Mouse (Mus musculus) cerebellum, postnatal 10 days (tissue): ENCODE measurements around the gene Btg3.

Source experiments
- DNase-seq, 2 experiments: peaks; one replicate each; pipeline ENCODE4 v3.0.0; 2021; ENCODE audit warnings: mixed read lengths in 2 of 2

Gene Btg3

DNA sequence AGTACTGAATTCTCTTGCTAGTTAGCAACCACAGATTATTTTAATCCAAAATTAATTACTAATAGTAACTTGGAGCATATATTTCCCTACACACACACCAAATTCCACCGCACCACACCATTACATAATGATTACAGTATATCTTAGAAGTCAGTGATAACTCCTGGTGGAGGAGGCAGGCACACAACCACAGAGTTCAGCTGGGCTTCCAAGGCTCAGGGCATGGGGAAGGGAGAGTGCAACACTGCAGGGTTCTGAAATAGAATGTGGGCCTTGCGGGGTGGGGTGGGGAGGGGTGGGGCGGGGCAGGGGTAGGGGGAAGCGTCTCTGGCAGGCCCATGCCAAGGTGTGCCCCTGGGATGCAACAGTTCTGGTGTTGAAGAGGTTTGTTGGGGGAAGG lies 81.4 kb downstream of the Btg3 start:
- DNase-seq: no peak

DNA sequence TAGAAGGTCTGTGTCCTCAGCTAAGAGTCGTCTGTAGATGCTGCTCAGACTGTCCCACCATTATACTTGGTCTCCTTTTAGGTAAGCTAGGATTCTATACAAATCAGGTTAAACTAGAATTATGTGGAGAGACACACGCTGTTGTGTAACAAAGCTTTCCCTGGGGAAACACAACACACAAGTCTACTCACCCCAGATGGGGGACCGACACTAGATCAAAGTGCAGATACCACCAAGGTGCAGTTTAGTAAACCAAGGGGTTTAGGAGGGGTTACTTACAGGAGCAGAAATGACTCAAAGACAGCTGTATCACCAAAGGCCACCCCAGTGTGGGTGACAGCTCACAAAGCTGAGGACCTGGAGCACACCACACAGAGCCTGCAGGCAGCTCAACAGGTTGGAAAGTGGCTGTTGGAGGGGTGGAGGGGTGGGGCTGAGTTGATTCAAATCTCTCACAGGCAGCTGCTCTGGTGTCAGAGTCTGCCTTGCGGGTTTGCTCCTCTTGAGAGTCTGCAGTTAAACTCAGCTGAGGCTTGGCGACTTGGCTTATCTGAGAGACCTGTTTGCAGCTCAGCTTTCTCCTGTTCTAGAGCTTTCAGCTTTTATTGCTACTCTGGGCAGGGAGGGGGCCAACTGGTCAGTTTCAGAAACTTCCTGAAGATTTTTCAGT lies 82.3 kb downstream of the Btg3 start:
- no peak for DNase-seq

DNA sequence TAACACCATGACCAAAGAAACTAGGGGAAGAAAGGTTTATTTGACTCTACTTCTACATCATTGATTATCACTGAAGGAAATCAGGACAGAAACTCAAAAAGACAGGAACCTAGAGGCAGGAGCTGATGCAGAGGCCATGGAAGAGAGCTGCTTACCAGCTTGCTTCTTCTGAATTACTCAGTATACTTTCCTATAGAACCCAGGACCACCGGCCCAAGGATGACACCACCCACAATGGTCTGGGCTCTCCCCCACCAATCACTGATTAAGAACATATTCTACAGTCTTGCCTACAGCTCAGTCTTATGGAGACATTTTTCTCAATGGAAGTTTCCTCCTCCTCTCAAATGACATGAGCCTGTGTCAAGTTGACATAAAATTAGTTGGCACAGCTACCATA lies 82.9 kb downstream of the Btg3 start:
- no peak for DNase-seq

DNA sequence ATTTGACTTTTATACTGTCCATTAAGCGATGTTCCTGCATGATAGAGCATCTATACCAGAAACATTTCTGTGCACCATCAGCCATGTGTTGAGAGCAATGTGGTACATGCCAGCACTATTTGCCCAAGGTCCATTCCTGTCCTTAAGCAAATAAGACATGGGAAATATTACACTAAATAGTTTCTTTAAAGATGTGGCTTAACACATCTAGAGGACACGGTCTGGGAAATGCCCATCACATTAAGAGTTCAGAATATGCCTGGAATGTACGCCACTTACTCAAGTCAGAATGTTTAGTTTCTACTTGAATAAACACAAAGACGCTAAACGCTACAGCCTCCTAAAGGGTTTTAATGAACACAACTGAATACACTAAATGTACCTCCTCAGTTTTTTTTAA lies 93.8 kb downstream of the Btg3 start:
- DNase-seq: no peak
